Mouse (Mus musculus) kidney, adult 8-10 months (tissue): ENCODE results near the gene Snrpd2.
A peak's percentile ranks its signal among the peaks of the same experiment; 100 is the strongest.

Source experiments
- DNase-seq, 2 experiments: peaks; one replicate each; pipeline ENCODE4 v3.0.0; 2022

The Snrpd2 gene

GRCm38 (mm10) chr7:19149626-19150025, at the start of gene Snrpd2:
Snrpd2 (plus strand) TSS chr7:19149722.
- peak; percentile 94 to 97 for DNase-seq

- no peak for DNase-seq
Measured at GRCm38 (mm10) chr7:19100290-19100689, 49.2 kb upstream of the Snrpd2 start.

DNA sequence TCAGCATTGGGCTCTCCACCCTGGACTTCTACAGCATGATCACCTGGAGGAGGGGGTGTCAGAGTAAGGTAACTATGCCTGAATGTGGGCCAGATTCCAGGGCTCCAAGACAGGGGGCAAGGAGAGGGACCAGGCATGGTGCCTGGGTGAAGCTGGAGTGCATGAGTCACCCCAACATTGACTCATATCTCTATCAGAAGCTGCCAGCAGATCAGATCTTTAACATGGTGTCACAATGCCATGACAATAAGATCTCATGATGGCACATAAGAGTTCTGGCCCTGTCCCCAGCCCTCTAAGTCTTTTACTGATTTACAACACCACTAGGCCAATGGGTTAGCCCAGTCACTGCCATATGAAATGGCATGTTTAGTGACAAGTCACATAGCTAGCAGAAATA, 45.8 kb upstream of the Snrpd2 start:
- no peak for DNase-seq

GRCm38 (mm10) chr7:19104486-19104885, 45.0 kb upstream of the Snrpd2 start:
- no peak for DNase-seq

DNA sequence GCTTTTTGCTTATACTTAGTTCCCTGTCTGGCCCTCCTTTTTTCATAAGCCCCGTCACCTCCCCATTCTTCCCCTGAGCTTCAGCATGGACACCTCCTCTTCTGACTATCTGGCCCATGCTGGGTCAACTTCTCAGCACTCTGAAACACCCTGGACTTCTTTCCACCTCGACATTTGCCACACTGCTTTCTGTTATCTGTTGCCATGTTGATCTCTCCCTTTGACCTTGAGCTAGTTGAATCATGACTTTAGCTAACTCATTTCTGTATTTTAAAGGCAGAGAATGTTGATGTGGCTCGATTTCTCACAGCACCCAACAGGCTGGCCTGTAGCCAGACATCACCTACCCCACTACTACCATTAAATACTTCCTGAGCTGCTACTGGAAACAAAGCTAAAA, 42.1 kb upstream of the Snrpd2 start:
- DNase-seq = no peak

DNA sequence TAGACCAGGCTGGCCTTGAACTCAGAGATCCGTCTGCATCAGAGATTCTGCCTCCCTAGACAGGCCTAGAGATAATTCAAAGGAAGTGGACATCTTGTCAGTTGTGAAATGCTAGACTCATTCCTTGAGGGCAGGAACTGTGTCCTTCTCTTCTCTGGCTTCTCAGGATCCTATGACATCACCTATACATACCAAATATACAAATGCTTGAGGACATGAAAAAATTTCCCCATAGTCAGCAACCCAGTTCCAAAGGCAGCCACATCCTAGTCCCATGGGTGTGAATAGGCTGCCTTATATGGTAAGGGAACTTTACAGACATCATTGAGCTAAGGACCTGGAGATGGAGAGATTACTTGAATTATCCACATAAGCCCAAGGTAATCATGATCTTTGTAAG, 40.0 kb upstream of the Snrpd2 start:
- DNase-seq = no peak

DNA sequence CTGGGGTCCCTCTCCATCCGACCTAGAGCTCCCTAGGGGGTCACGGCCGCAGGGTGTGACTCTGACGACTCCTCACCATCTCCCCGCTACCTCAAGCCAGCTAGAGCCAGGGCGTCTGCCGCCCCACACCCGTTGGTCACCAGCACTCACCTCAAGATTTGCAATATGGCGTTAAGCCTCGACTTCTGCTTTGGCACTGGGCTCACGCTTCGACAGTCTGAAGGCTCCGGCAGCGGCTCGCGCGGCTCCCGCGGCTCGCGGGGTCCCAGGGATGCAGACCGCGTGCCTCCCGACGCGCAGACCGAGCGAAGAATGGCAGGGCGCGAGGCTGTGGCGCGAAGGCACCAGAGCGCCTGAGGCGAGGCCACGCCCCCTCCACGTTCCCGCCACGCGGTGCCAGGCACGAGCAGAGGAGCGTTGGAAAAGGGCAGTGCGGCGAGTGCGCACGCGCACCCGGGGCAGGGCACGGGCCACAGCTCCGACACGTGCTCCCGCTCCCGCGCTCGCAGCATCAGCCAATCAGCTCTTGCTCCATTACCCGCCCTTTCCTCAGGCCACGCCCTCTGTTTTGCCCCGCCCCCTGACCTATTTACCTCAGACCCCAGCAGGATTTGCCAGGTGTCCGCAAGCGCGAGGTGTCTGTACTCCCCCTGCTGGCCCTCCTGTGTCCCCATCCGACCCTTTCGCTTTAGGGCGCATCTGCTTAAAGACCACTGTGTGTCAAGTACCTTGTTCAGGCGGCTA, 31.3 kb upstream of the Snrpd2 start, which contains the start of gene Gm4969:
Gm4969 (minus strand) TSS at position 341 of the 744 bp plus-strand sequence.
- DNase-seq = peak; percentile 59 to 60

DNA sequence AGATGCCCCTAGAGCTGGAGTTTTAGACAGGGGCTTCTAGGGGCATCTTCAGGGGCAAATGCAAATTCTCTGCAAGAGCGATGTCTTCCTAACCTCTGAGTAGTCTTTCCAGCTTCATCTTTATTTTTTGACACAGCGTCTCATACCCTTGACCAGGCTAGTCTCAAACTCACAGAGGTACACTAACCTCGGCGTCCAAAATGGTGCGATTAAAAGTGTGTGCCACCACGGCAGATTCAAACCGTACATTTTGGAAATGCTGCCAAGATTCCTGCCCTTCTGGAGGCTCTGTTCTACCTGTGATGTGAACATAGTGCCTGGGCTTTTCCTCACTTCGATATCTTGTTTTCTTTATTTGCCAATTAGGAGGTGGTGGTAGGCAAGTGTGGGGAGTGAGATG, 30.4 kb upstream of the Snrpd2 start:
- peak; percentile 19 to 36 for DNase-seq

DNA sequence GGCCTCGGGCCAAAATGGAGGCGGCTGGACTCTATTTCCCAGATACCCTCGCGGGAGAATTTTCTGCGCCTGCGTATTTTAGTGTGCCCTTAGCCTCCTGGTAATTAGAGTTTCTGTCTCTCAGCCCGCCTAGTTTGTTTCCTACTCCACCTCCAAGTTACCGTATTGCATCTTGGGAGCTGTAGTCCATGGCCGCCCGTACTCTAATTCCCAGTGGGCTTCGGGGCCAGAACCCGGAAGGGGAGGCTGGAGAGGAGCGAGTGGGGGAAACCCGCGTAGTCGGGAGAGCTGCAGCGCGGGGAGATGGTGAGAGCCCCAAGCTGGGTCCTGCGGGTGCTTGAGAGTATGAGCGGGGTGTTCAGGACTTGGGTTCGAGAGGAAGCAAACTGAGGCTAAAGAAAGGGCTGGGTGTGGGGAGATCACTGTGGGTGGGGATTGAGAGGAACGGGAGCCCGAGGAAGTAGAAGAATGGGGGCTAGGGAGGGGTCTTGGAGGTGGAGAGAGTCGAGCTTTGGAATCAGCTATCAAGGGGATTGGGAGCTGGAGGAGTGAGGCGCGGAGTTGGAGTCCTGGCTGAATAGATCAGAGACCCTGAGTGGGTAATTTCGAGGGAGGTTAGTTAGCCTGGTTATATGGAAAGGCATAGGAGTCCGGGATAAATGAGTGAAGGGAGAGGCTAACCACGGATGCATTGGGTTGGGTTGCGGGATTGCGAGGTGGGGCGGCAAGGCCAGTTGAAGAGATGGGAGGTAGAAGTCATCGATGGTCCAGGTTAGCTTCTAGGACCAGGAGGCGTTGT, 29.7 kb upstream of the Snrpd2 start, which contains the start of gene Fbxo46:
Fbxo46 (plus strand) TSS at position 229 of the 799 bp plus-strand sequence.
- DNase-seq = peak; percentile 96 to 98

- peak; percentile 62 to 81 for DNase-seq
Measured at GRCm38 (mm10) chr7:19121686-19122085, 27.8 kb upstream of the Snrpd2 start.

GRCm38 (mm10) chr7:19124713-19125112, 24.8 kb upstream of the Snrpd2 start:
- DNase-seq = peak; percentile 31 to 41

- no peak for DNase-seq
Measured at GRCm38 (mm10) chr7:19127744-19128143, 21.8 kb upstream of the Snrpd2 start.

DNA sequence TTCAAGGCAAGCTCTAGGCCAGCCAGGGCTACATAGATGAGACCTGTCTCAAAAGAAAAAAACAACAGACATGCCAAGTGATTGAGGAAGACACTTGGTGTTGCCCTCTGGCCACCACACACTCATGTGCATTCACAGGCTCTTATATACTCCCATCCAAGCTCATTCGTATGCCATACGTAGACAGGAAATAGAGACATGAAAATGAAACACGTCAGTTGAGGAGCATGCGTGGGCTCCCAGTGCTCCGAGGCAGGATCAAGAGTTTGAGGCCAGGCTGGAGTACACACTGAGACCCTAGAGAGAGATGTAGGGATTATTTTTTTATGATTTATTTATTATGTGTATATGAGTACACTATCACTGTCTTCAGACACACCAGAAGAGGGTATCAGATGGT, 20.1 kb upstream of the Snrpd2 start:
- no peak for DNase-seq

DNA sequence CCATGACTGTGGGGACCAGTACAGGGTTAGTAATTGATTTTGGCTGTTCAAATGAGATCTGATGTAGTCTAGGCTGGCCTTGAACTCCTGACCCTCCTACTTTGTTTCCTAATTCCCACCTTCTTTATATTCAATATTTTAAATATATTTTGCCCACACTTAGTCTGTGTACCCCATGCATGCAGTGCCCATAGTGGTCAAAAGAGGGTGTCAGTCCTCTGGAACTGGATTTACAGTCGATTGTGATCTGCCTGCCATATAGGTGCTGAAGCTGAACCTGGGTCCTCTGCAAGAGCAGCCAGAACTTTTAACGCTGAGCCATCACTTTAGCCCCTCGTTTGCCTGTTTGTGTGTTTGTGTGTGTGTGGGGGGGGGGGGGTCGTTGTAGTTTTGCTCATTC, 18.9 kb upstream of the Snrpd2 start:
- no peak for DNase-seq

DNA sequence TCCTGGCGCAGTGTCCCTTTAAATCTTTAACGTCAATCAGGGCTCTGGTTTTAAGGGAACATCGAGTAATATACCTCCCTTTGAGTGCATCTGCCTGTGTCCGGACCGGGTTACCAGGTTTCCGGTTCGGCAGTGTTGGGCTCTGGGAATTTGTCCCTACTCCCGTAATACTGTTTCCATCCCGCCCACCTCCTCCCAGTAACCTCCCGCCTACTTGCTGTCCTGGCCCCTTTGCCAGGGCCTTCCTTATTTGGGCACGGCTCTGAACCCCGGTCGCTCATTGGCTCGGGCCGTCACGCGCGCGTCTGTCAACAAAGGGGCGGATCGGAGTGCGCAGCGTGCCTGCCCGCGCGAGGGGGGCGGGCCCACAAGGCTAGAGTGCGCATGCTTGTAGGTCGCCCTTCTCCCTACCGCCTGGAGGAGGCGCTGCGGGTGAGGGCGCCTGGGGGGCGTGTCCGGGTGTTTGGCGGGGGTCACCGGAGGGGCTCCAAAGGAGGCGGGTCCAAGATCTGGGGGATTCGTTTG, 18.1 kb upstream of the Snrpd2 start:
- peak; percentile 98 to 99 for DNase-seq

GRCm38 (mm10) chr7:19136168-19136567, 13.4 kb upstream of the Snrpd2 start:
- no peak for DNase-seq

DNA sequence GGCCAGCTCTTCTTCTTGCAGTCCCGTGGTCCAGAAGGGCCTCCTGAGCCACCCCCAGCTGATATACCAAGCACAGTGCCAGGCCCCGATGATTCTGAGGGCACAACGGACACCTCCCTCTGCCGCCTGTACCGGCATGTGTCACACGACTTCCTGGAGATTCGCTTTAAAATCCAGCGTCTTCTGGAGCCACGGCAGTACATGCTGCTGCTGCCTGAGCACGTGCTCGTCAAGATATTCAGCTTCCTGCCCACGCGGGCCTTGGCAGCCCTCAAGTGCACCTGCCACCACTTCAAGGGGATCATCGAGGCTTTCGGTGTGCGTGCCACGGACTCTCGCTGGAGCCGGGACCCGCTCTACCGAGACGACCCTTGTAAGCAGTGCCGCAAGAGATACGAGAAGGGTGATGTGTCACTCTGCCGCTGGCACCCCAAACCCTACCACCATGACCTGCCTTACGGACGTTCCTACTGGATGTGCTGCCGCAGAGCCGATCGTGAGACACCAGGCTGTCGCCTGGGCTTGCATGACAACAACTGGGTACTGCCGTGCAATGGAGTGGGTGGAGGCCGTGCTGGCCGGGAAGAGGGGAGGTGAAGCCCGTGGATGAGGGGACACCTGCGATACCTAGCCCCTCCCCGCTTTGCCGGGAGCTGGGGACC, 12.7 kb upstream of the Snrpd2 start:
- DNase-seq = no peak

GRCm38 (mm10) chr7:19137380-19137779, 12.1 kb upstream of the Snrpd2 start:
- peak in 1 of 2 experiments; percentile 53 for DNase-seq

DNA sequence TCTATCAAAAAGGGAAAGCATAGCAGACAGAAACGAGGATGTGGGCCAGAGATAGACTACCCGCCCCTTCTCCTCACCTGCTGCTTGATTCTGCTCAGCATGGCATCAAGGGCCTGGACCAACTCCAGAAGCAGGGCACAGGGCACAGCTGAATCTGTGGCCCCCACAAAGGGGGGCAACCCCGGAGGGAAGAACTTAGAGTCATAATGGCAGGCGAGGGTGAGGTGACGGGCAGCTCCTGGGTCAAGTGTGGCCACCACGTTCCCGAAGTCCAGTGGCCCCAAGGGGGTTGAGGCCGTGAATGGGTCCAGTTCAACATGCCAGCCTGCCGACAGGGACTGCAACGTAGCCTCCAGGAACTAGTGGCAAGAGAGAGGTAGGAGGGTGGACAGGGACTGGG, 2.7 kb upstream of the Snrpd2 start:
- no peak for DNase-seq

- no peak for DNase-seq
Measured at GRCm38 (mm10) chr7:19147497-19148045, 2.0 kb upstream of the Snrpd2 start.

DNA sequence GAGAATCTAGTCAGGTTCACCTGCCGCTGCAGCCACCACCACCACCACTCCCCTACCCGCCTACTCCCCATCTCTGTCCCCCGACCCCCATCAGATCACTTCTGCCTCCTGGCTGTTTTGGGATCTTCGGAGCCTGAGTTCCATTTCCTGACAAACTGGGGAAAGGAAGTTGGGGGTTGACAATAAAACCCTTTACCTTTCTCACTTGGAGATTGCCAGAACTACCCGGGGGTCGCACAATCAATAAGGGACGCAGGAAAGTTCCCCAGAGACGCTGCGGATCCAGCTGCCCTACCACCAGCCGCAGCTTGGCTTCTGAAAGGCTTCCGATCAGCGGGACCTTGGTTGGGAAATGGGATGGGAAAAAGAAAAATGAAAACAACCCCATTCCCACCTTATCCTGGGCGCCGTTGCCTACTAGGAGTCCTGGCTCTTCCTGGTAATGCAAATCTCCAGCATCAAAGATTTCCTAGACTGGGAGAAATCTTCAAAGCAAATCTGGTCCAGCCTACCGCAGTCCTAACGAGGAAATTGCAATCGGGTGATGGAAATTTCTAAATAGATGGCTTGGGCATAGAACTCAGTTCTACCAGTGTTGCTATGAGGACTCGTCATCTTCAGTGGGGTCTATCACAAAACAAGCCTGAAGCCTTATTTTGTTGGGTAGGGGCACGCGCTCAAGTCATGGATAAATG, 1.2 kb upstream of the Snrpd2 start:
- no peak for DNase-seq

DNA sequence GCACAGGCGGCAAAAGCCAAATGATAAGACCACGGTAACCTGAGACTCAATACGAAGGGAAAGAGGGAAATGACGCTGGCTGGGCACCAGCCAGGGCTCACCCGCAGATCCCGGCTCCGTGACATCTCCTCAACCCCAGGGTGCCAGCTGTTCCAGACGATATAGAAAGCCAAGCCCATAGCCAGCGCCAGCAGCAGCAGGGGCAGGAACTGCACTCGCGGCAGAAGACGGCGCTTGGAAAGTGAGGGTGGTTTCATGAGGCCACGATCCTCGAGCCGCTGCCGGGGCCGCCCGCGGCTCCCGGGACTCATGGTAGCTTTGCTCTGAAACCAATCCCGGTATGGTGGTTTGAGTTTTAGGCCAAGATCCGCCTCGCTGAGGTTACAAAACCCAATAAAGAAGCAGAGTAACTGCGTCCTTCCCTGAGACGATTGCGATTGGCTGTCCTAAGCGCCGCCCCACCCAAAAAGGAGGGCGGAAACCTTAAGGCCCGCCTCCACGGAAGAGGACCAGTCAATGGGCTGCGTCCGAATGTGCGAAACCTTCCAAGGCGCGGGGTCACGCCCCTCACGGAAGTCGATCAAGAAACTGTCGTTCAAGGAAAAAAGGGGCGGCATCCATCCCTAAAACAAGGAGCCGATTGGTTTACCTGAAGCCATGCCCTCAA, 514 bp upstream of the Snrpd2 start, which contains the start of gene Qpctl:
Qpctl (minus strand) TSS at position 417 of the 667 bp plus-strand sequence.
- peak; percentile 99 to 100 for DNase-seq
